Mouse (Mus musculus): ENCODE measurements around the gene Gpr182.
A peak's percentile ranks its signal among the peaks of the same experiment; 100 is the strongest.

- TF ChIP-seq ELF1 (IDR thresholded peaks at IDR 0.05; ENCODE audit: low read depth, low read length) = no peak
- TF ChIP-seq RCOR1 (conservative IDR thresholded peaks at IDR 0.05; ENCODE audit: low read depth, low read length) = no peak
- peak in 1 of 2 experiments; percentile 91; a peak in 2 of 4 replicates for TF ChIP-seq CTCF (conservative IDR thresholded peaks at IDR 0.05 in 1 of 2, IDR thresholded peaks at IDR 0.05 in 1 of 2; ENCODE audit: low read depth in 2 of 2, low read length in 2 of 2)
- TF ChIP-seq ZC3H11A (IDR thresholded peaks at IDR 0.05; ENCODE audit: low read depth, low read length) = no peak
- no peak for TF ChIP-seq ETS1 (conservative IDR thresholded peaks at IDR 0.05; ENCODE audit: low read depth, low read length)
- TF ChIP-seq SMC3 (IDR thresholded peaks at IDR 0.05; ENCODE audit: low read depth, low read length) = peak; percentile 9; the same call in 1 of the 2 replicates
- TF ChIP-seq BHLHE40 (IDR thresholded peaks at IDR 0.05; ENCODE audit: low read depth, low read length) = no peak
- peak; percentile 59; the same call in 1 of the 2 replicates for TF ChIP-seq POLR2A (IDR thresholded peaks at IDR 0.05; ENCODE audit: low read depth, low read length)
- TF ChIP-seq USF1 (IDR thresholded peaks at IDR 0.05; ENCODE audit: low read depth, low read length) = no peak
- TF ChIP-seq E2F4 (IDR thresholded peaks at IDR 0.05; ENCODE audit: insufficient replicate concordance, low read depth, low read length) = no peak
- TF ChIP-seq EP300 (IDR thresholded peaks at IDR 0.05; ENCODE audit: low read length) = no peak
Measured at GRCm38 (mm10) chr10:127739083-127739660, 12.4 kb downstream of the Gpr182 start, which contains the start of gene Zbtb39.
